Mouse (Mus musculus) urinary bladder, adult 18-20 months (tissue): ENCODE measurements around the gene Eef1akmt2.

Experiments
- DNase-seq, 2 experiments: peaks; one replicate each; pipeline ENCODE4 v3.0.0; 2022; ENCODE audit warnings: low spot score in 2 of 2, mixed read lengths in 2 of 2

The Eef1akmt2 gene

DNA sequence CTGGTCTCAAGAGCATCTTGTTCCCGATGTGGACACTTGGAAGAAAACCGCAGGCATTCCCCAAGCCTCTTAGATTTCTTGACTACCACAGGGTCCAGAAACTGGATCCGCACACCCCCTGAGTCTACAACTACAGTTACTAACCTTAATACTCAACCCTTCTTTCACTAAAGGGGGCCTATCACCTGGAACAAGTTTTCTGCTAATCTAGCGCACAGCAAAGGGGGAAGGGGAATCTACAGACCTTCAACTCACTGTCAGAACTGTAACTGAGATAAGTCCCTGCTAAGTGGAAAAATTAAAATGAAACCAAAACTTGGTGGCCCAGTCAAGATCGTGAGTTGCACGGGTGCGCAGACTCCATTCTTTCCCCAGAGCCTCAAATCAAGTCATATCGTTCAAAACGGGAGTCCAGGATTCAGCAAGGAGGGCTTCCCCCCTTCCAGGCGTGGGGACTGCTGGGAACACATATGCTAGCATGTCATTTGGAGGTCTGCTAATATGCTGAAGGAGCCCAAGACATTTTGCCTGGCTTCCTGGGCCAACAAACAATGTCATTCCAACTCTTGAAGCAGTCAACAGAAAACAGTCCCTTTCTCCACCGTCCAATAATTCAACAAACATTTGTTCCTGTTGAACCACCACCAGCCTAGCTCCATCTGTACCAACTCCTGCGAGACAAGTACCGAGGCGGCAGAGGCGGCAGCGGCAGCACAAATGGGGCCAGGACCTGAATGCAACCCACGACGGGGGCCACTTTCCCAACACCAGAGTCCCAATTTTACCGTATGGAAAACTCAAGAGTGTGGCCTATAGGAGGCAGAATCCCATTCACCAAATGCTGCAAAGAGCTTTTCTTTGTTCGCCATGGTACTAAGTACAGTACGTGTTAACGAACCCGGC, 40.5 kb downstream of the Eef1akmt2 start:
- DNase-seq, result no peak

DNA sequence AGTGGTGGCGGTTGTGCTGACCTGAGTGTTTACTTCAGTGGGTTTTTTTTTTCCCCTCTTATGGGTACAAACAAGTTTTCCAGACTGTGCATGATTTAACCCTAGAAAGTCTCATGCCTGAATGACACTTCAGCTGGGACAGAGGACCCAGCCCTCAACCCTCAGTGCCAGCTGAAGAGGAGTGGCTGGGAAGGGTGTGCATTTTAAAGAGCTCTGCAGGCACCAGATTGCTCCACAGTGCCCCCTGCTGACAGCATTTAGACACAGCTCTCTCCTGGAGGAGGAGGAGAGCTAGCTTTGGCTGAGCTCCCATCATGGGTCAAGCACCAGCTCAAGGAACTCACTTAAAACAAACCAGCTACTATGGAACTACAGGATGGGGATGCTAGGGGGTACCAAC, 41.6 kb downstream of the Eef1akmt2 start:
- peak; percentile 79 to 83 for DNase-seq

GRCm38 (mm10) chr7:132810368-132810767, 42.1 kb downstream of the Eef1akmt2 start:
- no peak for DNase-seq

- DNase-seq, result no peak
Observed at GRCm38 (mm10) chr7:132809721-132810120, 42.8 kb downstream of the Eef1akmt2 start.

DNA sequence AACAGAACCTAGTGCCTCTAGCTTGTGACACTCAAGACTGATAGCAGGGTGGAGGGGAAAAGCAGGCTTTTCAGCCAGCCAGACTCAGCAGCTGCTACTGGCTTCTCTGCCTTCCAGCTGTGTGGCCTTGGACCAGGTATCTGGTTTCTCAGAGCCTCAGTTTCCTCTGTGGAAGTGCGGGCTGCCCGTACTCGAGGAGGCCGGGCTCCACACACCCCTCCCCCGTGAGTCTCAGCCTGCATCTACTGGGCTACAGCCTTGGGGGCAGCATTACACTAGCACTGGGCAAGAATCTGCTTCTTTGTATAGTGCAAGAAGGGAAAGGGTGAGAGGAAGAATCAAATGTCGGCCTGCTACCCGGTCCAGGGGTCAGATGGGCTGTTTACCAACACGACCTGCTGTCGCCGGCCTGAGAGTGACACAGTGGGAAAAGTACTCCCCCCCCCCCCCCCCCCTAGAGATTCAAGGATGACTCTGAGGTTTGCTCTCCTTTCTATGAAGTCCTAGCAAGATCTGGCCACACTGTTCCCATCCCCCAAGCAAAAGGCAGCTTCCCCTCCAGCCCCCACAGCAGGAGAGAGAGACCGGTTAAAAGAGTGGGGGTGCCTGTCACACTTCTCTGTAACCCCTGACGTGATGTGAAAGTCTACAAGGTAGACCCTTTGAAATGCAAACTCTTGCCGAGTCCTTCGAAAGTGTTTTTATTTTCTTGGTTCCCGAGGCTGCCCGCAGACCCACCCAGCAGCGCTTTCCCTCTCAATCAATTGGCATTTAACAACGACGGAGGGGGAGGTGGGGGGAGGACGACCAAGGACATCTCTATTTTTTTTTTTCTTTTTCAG, 43.4 kb downstream of the Eef1akmt2 start:
- DNase-seq, result no peak

DNA sequence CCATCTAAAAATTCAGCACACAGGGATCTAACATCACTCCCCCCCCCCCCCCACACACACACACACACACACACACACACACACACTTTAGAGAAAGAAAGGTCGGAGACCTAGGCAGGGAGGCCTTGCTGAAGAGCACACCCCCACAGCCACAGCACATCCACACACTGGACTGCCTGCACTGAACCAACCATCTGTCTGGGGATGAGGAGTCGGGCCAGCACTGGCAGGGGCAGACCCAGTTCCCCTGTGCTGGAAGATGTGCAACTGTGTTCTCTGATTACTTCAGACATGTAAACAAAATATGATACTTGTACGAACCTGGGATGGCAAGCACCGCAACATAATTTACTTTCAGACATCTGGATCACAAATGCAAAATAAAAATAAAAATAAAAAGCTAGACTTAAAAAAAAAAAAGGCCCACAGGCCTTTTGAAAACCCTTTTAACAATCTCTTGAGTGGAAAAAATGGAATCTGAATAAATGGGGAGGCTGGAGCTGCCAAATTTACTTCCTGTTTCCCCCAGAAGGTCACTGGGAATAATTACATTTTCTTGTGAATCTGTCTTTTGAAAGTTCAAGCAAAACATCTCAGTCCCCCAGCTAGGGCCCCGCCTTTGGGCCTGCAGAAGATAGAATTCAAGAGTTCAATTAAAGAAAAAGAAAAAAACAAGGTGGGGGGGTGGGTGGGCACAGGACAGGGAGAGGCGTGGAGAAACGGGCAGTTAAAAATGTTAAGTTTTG, 44.2 kb downstream of the Eef1akmt2 start:
- DNase-seq, result no peak

DNA sequence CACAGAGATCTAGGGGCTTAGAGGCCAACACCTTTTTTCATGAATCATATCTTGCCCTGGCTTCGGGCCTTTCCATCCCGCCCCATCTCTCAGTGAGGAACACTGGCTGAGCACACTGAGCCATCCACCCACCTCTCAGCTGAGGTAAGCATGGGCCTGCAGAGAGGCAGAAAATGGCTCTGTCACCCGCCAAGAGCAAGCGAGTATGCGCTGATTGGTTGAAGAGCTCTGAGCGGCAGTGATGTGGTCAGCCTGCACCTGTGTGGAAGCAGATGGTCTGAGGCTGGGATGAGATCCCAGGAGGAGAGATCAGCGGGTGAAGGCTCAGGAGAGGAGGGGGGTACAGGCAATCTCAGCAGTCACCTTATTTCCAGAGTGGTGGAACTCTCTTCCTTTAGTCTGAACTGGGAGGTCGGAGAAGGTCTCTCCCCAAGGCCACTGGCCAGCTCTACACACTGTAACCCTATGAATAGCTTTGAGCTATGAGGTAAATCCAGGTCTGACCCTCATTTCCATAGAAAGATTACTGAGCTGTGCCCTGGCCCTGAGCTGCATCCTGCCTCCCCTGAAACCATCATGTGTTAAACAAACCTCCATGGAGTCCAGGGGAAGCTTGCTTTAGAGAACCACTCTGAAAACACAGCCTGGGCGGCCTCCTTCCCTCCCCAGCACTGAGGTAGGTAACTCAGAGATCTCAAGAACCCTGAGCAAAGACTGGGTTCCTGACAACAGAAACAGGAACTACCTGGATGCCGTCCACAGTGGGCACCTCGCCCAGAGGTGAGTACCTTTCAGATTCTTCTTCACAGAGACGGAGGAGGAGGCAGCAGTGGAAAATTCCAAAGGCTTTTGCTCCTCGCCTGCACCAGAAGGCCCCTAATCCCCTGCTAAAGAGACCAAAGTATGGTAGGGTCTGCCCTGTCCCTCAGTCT, 45.3 kb downstream of the Eef1akmt2 start:
- no peak for DNase-seq

DNA sequence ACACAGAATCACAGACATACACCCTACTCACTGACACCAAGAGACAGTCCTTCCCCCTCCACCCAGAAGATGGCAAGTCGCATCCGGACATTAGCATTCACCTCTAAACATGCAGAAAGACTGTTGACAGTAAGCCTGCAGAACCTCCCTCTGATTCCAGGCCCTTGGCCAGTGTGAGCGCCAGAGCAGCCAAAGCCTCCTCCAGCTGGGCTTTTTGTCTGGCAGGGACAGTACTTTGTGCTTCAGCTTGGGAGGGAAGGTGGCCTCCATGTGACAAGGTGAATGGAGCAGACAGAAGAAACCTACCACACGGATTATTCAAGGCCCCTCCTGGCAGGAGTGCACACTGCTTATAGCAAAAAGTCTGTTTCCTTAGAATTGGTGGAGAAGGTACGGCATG, 46.2 kb downstream of the Eef1akmt2 start:
- DNase-seq, result no peak

DNA sequence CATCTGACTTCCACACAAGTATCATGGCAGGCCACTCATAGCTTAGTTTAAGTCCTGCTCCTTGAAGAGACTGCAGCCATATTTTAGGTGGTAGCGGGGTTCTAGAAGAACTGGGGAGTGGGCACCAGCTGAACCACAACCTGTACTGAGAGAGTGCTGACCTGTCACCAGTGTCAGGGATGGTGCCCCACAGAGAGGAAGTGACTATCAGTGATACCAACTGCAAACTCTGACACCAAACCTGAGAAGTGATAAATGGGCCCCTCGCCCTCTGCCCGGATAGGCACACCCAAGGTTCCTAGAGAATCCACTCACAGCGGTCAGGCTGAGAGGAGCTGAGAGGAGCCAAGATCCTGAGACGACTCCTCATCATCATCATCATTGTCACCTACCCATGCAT, 47.5 kb downstream of the Eef1akmt2 start:
- DNase-seq, result no peak

DNA sequence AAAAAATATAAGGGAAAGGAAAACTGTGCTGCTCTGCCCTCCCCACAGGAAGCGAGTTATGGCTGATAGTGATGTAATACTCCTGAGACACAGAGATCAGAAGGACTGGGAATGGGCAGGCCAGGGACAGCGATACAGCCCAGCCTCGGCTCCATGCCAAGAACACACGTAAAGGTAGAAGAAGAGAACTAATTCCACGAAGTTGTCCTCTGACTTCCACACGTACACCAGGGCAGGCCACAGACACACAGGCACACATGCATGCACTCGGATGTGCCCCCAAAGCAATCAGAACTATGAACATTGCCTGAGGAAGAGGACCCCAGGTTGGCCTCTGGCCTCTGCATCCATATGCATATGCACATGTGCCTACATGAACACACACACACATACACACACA, 48.0 kb downstream of the Eef1akmt2 start:
- DNase-seq, result no peak

DNA sequence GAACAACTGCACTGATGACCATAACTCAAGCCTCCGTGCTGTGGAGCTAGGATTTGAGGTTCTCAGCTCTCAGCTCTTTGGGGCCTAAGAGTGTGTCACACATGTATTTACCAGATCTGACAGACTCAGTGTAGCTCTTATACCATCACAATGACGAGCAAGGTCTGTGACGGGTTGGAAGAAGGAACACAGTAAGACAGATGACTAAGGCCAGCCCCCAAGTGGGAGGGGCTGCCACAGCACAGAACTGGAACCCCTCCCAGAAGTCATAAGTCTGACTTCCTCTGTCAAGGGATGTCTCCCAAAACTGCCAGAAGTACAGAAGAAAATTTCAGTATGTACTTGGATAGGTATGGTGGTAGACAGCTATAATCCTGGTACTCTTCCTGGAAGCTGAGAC, 48.5 kb downstream of the Eef1akmt2 start:
- no peak for DNase-seq

GRCm38 (mm10) chr7:132803336-132803735, 49.1 kb downstream of the Eef1akmt2 start:
- DNase-seq, result no peak

- DNase-seq, result no peak
Observed at GRCm38 (mm10) chr7:132802691-132803090, 49.8 kb downstream of the Eef1akmt2 start.

DNA sequence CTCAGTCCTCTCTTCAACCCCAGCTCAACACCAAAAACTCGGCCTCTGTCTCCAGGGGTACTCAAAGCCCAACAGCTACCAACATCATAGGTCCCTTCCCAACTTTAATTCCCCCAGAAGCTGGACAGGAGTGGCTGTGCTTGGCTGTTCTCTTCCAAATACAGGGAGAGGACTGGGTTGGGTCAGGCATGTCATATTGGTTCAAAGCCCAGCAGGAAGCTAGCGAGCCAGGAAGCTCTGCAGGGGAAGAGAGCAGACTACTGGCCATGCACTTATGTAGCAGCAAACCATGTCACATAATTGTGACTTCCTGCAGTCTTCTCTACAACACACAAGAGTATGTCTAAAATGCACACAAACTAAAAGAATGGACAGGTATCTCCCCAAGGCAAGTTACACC, 50.4 kb downstream of the Eef1akmt2 start:
- no peak for DNase-seq

- DNase-seq, result no peak
Observed at GRCm38 (mm10) chr7:132801509-132801908, 51.0 kb downstream of the Eef1akmt2 start.

- DNase-seq, result no peak
Observed at GRCm38 (mm10) chr7:132800868-132801267, 51.6 kb downstream of the Eef1akmt2 start.

DNA sequence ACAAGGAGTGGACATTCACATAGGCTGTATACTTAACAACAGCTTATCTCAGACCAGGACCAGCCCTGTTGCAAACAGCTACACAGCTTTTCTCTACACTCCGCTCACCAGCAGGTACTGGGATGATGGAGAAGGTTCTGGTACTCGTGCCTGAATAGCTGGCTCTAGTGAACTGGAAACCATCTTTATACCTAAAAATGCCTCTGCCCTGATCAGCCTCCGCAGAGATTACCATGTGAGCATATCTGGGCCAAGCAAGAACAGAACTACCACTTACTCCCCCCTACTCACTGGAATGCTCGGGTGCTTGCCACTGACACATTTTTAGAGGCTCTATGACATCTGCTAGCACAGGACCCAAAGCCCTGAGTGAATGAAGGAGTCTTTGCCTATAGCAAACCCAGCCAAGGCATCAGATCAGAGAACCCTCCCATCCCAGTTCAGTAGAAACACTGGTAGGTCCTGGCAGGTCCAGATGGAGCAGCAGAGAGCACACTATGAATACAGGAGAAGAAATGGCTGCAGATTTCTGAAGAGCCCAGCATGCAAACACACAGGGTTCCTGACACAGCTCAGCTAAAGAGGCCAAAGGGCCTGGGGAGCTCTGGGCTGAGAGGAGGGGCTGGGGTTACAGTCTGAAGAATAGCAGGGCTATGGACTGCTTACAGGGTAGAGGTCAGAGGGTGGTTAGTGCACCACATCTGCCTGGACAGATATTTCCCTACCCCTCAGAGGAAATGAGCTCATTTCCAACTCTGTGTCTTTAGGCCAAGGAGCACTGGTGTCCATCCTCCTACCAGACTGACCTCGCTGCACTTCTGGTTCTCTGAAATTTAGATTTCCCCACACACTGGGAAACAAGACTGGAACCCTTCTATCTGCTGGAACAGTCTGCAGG, 53.1 kb downstream of the Eef1akmt2 start:
- no peak for DNase-seq

GRCm38 (mm10) chr7:132795141-132795540, 57.3 kb downstream of the Eef1akmt2 start:
- DNase-seq, result no peak

DNA sequence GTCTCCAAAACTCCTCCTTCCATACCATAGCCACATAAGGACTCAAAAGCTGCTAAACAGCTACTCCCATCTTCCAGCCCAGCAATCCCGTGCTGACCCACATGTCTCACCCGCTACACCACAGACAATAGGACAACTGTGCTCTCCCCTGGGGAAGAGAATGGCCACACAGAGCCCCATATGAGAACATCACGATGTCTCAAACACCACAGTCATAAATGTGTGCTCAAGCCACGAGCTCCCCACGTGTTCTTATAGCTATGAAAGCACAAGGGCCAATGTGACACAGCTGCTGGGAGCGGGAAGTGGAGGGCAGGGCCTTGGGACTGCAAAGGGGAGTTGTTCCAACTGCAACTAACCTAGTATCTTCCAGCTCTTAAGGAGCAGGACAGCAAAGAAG, 59.0 kb downstream of the Eef1akmt2 start:
- DNase-seq, result no peak
